In genomic region chr13:113443078-113443477, GRCm38 (mm10) we compare ENCODE assay signal across 19 mouse cellular contexts.
"Had no signal": no experiment of that assay in that cellular context is flagged by ENCODE, and none has a peak within 500 bp of the region (broad histone marks: within the 10 kb centered on the region; RNA-seq: fewer than 3 reads in every experiment).

No protein-coding gene starts in this region.

- DNase-seq: lung, adult 18-20 months; lung, embryonic 14.5 days; lung, postnatal 10 days; lung, postnatal 4 days; midbrain, embryonic 14.5 days; retina, postnatal 1 day; right cerebral cortex, adult 18-20 months; right cerebral cortex, postnatal 25 days; right cerebral cortex, postnatal 4 days; spleen, adult 18-20 months; thymus, adult 18-20 months; thymus, postnatal 14 days; thymus, postnatal 36 days had no signal

- H3K27me3 ChIP-seq: midbrain, embryonic 12.5 days; neural tube, embryonic 13.5 days; neural tube, embryonic 15.5 days had no signal

- H3K9ac ChIP-seq: lung, embryonic 14.5 days; midbrain, embryonic 12.5 days; neural tube, embryonic 13.5 days; neural tube, embryonic 15.5 days had no signal

- H3K4me2 ChIP-seq: lung, embryonic 14.5 days; midbrain, embryonic 12.5 days; neural tube, embryonic 13.5 days; neural tube, embryonic 15.5 days had no signal

- H3K4me1 ChIP-seq: midbrain, embryonic 10.5 days; midbrain, embryonic 12.5 days; neural tube, embryonic 13.5 days had no signal

- ATAC-seq: midbrain, embryonic 16.5 days had no signal

- H3K36me3 ChIP-seq: midbrain, embryonic 10.5 days; midbrain, embryonic 12.5 days; neural tube, embryonic 13.5 days; neural tube, embryonic 15.5 days had no signal

- H3K9me3 ChIP-seq: midbrain, embryonic 10.5 days; midbrain, embryonic 12.5 days; neural tube, embryonic 13.5 days; neural tube, embryonic 15.5 days had no signal

- H3K4me3 ChIP-seq: midbrain, embryonic 10.5 days; midbrain, embryonic 12.5 days; myocyte; neural tube, embryonic 13.5 days; neural tube, embryonic 15.5 days had no signal

- H3K27ac ChIP-seq: midbrain, embryonic 10.5 days; midbrain, embryonic 12.5 days; neural tube, embryonic 13.5 days; neural tube, embryonic 15.5 days had no signal
